Mouse (Mus musculus) embryo, embryonic 11 days (tissue): Measurements from ENCODE around the gene Prss21.
A peak's percentile ranks its signal among the peaks of the same experiment; 100 is the strongest.
"Not testable (repeated sequence)": the region's sequence is repeated elsewhere in the genome, so short reads cannot be mapped to it uniquely, and the experiment has no call there.

Experiments used
- DNase-seq: peaks from one replicate; pipeline ENCODE4 v3.0.0-alpha.2; 2015

Prss21 gene

DNA sequence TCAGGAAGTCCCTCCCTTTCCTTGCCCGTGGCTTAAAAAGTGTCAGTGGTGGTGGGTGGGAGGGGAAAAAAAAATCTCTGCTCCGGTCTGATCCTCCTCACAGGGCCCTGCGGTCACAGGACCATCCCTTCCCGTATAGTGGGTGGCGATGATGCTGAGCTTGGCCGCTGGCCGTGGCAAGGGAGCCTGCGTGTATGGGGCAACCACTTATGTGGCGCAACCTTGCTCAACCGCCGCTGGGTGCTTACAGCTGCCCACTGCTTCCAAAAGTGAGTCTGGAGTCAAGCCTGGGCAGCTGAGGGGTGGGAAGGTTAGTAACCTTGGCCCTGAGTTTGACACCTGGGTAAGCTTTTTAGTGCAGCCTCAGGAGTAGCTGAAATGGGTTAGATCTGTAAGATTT, 657 bp downstream of the Prss21 start:
- no peak for DNase-seq

DNA sequence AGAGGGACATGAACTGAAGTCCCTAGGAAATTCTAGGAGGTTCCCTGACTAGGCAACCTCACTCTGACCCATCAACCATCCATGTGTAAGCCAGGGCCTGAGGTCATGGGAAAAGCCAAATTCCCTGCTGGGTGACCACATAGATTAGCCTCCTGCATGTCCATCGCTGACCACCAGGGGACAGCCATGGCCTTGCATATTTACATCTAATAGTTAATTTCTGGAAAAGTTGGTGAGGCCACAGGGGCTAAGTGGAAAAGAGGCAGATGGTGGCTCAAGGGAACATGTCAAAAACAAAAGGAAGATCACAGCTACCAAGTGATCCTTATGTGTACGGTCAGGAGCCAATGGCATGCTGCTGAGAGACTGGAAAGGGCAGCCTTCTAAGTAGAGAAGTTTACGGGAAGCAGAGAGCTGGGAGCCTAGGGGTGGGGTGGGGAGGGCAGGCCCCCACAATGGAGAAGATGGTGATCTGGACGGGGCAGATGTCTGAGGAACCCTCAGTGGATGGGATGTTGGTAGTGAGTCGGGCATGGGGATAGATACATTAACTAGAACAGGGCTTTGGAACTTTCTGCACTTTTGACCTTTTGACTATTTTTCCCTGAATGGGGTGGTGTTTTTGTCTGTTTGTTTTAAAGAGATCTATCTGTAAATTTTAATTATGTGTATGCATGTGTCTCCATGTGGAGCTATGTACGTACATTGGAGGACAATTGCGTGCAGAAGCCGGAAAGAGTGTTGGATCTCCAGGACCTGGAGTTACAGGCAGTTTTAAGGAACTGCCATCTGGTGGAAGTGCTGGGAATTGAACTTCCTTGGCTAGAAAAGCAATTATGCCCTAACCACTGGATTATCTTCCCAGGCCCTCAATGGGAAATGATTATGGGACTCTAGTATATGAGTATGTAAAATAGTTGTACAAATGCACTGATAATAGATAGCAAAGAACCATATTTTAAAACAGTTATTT, 6.3 kb downstream of the Prss21 start:
- peak; percentile 75 for DNase-seq

DNA sequence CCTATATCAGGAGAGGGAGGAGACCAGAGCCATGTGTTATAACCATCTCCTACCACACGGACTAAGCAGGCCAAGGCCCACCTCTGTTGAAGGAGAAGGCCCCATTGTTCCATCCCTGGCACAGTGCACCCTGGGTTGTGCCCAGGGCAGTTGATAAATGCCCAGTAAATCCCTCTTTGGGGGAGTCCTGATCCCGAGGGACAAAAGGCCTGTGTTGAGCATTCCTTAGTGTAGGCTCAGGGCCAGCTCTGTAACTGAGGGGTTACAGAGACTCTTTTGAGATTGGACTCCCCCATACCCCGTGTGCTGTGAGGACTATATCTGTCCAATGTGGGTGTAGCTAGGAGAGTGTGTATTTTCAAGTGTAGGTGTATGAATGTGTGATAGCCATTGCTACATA, 8.9 kb downstream of the Prss21 start:
- no peak for DNase-seq

DNA sequence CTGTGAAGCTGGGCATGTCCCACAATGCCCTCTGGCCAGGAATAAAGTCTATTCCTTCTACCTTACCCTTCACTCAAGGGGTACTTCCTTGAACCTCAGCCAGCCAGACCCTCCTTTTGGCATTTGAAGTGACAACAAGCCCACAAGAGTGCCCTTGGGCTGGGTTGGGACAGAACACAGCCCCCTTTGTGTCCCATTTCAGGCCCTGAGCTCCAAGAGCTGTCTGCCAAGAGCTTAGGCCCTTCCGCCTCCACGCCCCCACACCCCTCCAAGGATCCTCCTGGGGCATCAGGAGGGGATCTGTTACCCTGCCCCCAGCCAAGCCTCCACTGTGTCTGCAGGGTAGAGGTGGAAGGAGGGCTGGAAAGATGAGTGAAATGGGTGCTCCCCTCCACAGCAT, 9.3 kb downstream of the Prss21 start:
- no peak for DNase-seq

DNA sequence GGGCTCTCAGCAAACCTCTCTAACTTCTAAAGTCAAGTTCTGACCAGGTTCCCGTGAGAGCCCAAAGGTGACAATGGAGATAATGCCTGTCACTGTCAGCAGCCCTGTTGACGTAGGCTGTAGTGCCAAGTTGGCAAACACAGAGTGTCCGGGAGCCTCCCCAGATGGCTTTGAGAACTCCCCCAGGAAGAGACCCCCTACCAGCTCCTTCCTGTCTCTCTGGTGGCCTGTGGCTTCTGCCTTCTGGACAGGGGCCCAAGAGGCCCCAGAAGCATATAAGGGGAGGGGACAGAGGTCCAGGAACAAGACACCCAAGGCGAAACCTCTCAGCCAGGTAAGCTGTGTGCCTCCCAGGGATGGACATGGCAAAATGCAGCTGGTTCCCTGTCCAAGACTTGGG, 12.7 kb downstream of the Prss21 start, which contains the start of the genes Dcpp1 and Dcpp2:
Gene Dcpp1, plus strand, starts transcription at position 301 of the 400 bp plus-strand sequence.
Gene Dcpp2, plus strand, starts transcription at position 305 of the 400 bp plus-strand sequence.
- DNase-seq: not testable (repeated sequence)

DNA sequence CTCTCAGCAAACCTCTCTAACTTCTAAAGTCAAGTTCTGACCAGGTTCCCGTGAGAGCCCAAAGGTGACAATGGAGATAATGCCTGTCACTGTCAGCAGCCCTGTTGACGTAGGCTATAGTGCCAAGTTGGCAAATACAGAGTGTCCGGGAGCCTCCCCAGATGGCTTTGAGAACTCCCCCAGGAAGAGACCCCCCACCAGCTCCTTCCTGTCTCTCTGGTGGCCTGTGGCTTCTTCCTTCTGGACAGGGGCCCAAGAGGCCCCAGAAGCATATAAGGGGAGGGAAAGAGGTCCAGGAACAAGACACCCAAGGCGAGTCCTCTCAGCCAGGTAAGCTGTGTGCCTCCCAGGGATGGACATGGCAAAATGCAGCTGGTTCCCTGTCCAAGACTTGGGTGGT, 49.3 kb downstream of the Prss21 start, which contains the start of gene Dcpp3:
Gene Dcpp3, plus strand, starts transcription at position 301 of the 400 bp plus-strand sequence.
- not testable (repeated sequence) for DNase-seq
